In genomic region chr11:75467512-75468215, GRCm38 (mm10) we compare ENCODE assay signal across 9 mouse cellular contexts. TPM values are rescaled to one million over a fixed set of nuclear protein-coding genes. Genes with fewer than 3 reads are reported as not detected.
DNase-seq lines count a peak whose midpoint lies in the region; ATAC-seq lines count a peak whose summit lies in the region.
"Had no signal": no experiment of that assay in that cellular context is flagged by ENCODE, and none has a peak within 500 bp of the region (broad histone marks: within the 10 kb centered on the region; RNA-seq: fewer than 3 reads in every experiment).

No protein-coding gene starts in this region.

- ATAC-seq in forebrain, embryonic 15.5 days (replicated peaks) = no peak
- peak; percentile 61 to 80; a peak in 3 of 4 replicates for ATAC-seq in hematopoietic stem cell, adult 5-6 weeks (replicated peaks in 1 of 2; ENCODE audit: insufficient read depth in 1 of 2, low FRiP score in 2 of 2, low TSS enrichment in 1 of 2, low read depth in 1 of 2, poor library complexity in 2 of 2, severe bottlenecking in 2 of 2)
- peak; percentile 76 for ATAC-seq in megakaryocyte progenitor cell, adult 5-6 weeks (replicated peaks; ENCODE audit: poor library complexity)

- no peak overlapping the region for H3K27ac ChIP-seq in forebrain, embryonic 15.5 days (replicated peaks)
- peak overlapping the region; percentile 82 for H3K27ac ChIP-seq in limb, embryonic 10.5 days

- peak overlapping the region; percentile 41 for H3K4me2 ChIP-seq in forebrain, embryonic 15.5 days (replicated peaks)

- H3K27me3 ChIP-seq in forebrain, embryonic 15.5 days = no peaks in the 10 kb centered on the region
- 0 out of 2 replicates have a peak, but pooled peaks cover 7% of the 10 kb centered on the region for H3K27me3 ChIP-seq in limb, embryonic 10.5 days (ENCODE audit: low read depth, poor library complexity, severe bottlenecking)

- H3K9ac ChIP-seq in forebrain, embryonic 15.5 days (replicated peaks) = no peak overlapping the region

- peak overlapping the region; percentile 14; the same call in 1 of the 2 replicates for H3K4me3 ChIP-seq in forebrain, embryonic 15.5 days
- H3K4me3 ChIP-seq in limb, embryonic 10.5 days = peak overlapping the region; percentile 55

- WGBS in forebrain, embryonic 15.5 days = 18% methylated on average over 19 of the region's 19 CpGs
- 17% methylated on average over 19 of the region's 19 CpGs for WGBS in limb, embryonic 10.5 days

- peaks cover 8% of the 10 kb centered on the region; the same call in 1 of the 2 replicates for H3K36me3 ChIP-seq in forebrain, embryonic 15.5 days
- H3K36me3 ChIP-seq in limb, embryonic 10.5 days = peaks cover 12% of the 10 kb centered on the region; the same call in 1 of the 2 replicates

- no peaks in the 10 kb centered on the region for H3K9me3 ChIP-seq in forebrain, embryonic 15.5 days
- no peaks in the 10 kb centered on the region for H3K9me3 ChIP-seq in limb, embryonic 10.5 days (replicated peaks)

- H3K4me1 ChIP-seq in forebrain, embryonic 15.5 days = peaks cover 10% of the 10 kb centered on the region
- peaks cover 24% of the 10 kb centered on the region for H3K4me1 ChIP-seq in limb, embryonic 10.5 days

- peak; percentile 47 for DNase-seq in urinary bladder, postnatal 25 days (ENCODE audit: low spot score)
- DNase-seq in urinary bladder, adult 2 months (ENCODE audit: low spot score) = no peak
- DNase-seq in limb, embryonic 10.5 days (ENCODE audit: low spot score) = peak; percentile 60
- peak; percentile 56 to 78 for DNase-seq in spleen, postnatal 4 days (ENCODE audit: low spot score in 2 of 2)
- DNase-seq in frontal cortex, adult 2 months (ENCODE audit: extremely low spot score in 1 of 2, low spot score in 1 of 2) = no peak

RNA-seq across cellular contexts. Expression of gene Tlcd2, which starts 6.1 kb away (rescaled TPM):
- polyA plus RNA-seq in urinary bladder, adult 2 months (2012; rRNA removed) = 12.1 and 12.6 TPM in 2 replicates
- polyA plus RNA-seq in forebrain, embryonic 15.5 days (2015; fragmentation: Nextera tagmentation; extraction: Ambion mirVana) = 0.95 and 1.3 TPM in 2 replicates
- 24.7 and 33.5 TPM in 2 replicates for total RNA-seq in hematopoietic stem cell, adult 5-6 weeks (2017)
- polyA plus RNA-seq in limb, embryonic 10.5 days (2016; fragmentation: Nextera tagmentation; extraction: Ambion mirVana) = 9.2 and 9.8 TPM in 2 replicates
- 16.3 and 16.5 TPM in 2 replicates for total RNA-seq in megakaryocyte progenitor cell, adult 5-6 weeks (2015)
- total RNA-seq in megakaryocyte progenitor cell, adult 5-6 weeks (2017) = 17.9 and 28.3 TPM in 2 replicates
- 0.84 and 1.3 TPM in 2 replicates for polyA plus RNA-seq in frontal cortex, adult 2 months (2012; rRNA removed)

RNA-seq across cellular contexts. Expression of gene Wdr81, which starts 13.1 kb away (rescaled TPM):
- polyA plus RNA-seq in urinary bladder, adult 2 months (2012; rRNA removed) = 8.5 and 13.0 TPM in 2 replicates
- polyA plus RNA-seq in forebrain, embryonic 15.5 days (2015; fragmentation: Nextera tagmentation; extraction: Ambion mirVana) = 7.7 and 8.2 TPM in 2 replicates
- 4.5 and 6.0 TPM in 2 replicates for total RNA-seq in hematopoietic stem cell, adult 5-6 weeks (2017)
- polyA plus RNA-seq in limb, embryonic 10.5 days (2016; fragmentation: Nextera tagmentation; extraction: Ambion mirVana) = 5.6 and 6.6 TPM in 2 replicates
- total RNA-seq in megakaryocyte progenitor cell, adult 5-6 weeks (2015) = 7.1 and 8.0 TPM in 2 replicates
- 5.7 and 8.0 TPM in 2 replicates for total RNA-seq in megakaryocyte progenitor cell, adult 5-6 weeks (2017)
- 13.2 and 14.4 TPM in 2 replicates for polyA plus RNA-seq in frontal cortex, adult 2 months (2012; rRNA removed)

RNA-seq across cellular contexts. Expression of gene Prpf8, which starts 19.0 kb away (rescaled TPM):
- 75.7 and 79.3 TPM in 2 replicates for polyA plus RNA-seq in urinary bladder, adult 2 months (2012; rRNA removed)
- 55.0 and 58.3 TPM in 2 replicates for polyA plus RNA-seq in forebrain, embryonic 15.5 days (2015; fragmentation: Nextera tagmentation; extraction: Ambion mirVana)
- 113 and 126 TPM in 2 replicates for total RNA-seq in hematopoietic stem cell, adult 5-6 weeks (2017)
- polyA plus RNA-seq in limb, embryonic 10.5 days (2016; fragmentation: Nextera tagmentation; extraction: Ambion mirVana) = 81.7 and 82.6 TPM in 2 replicates
- 147 and 148 TPM in 2 replicates for total RNA-seq in megakaryocyte progenitor cell, adult 5-6 weeks (2015)
- total RNA-seq in megakaryocyte progenitor cell, adult 5-6 weeks (2017) = 93.5 and 107 TPM in 2 replicates
- 86.2 and 95.8 TPM in 2 replicates for polyA plus RNA-seq in frontal cortex, adult 2 months (2012; rRNA removed)

RNA-seq across cellular contexts. Expression of gene Serpinf2, which starts 28.3 kb away (rescaled TPM):
- polyA plus RNA-seq in urinary bladder, adult 2 months (2012; rRNA removed) = 0.07 and 0.14 TPM in 2 replicates
- polyA plus RNA-seq in forebrain, embryonic 15.5 days (2015; fragmentation: Nextera tagmentation; extraction: Ambion mirVana) = 0.22 TPM in 1 of 2 replicates, not detected in the other
- not detected in 2 replicates for total RNA-seq in hematopoietic stem cell, adult 5-6 weeks (2017)
- 0.36 TPM in 1 of 2 replicates, not detected in the other for polyA plus RNA-seq in limb, embryonic 10.5 days (2016; fragmentation: Nextera tagmentation; extraction: Ambion mirVana)
- total RNA-seq in megakaryocyte progenitor cell, adult 5-6 weeks (2015) = 0.20 TPM in 1 of 2 replicates, not detected in the other
- total RNA-seq in megakaryocyte progenitor cell, adult 5-6 weeks (2017) = not detected in 2 replicates
- polyA plus RNA-seq in frontal cortex, adult 2 months (2012; rRNA removed) = 0.10 and 0.11 TPM in 2 replicates
- total RNA-seq: MEL had no signal

RNA-seq across cellular contexts. Expression of gene Rilp, which starts 42.2 kb away (rescaled TPM):
- polyA plus RNA-seq in urinary bladder, adult 2 months (2012; rRNA removed) = 6.4 and 7.2 TPM in 2 replicates
- 0.71 and 0.72 TPM in 2 replicates for polyA plus RNA-seq in forebrain, embryonic 15.5 days (2015; fragmentation: Nextera tagmentation; extraction: Ambion mirVana)
- total RNA-seq in hematopoietic stem cell, adult 5-6 weeks (2017) = 0.75 TPM in 1 of 2 replicates, not detected in the other
- 0.25 and 0.46 TPM in 2 replicates for polyA plus RNA-seq in limb, embryonic 10.5 days (2016; fragmentation: Nextera tagmentation; extraction: Ambion mirVana)
- 0.64 TPM in 1 of 2 replicates, not detected in the other for total RNA-seq in megakaryocyte progenitor cell, adult 5-6 weeks (2015)
- 0.24 TPM in 1 of 2 replicates, not detected in the other for total RNA-seq in megakaryocyte progenitor cell, adult 5-6 weeks (2017)
- polyA plus RNA-seq in frontal cortex, adult 2 months (2012; rRNA removed) = 2.0 and 2.9 TPM in 2 replicates

Comparison
In these comparisons a context has a peak if more than half of its experiments do, and no peak if none do; other contexts are left out.
1. DNase-seq: peak in urinary bladder, postnatal 25 days (single experiment), limb, embryonic 10.5 days (single experiment) and spleen, postnatal 4 days (2 of 2); none in urinary bladder, adult 2 months (single experiment) and frontal cortex, adult 2 months (0 of 2).